Mouse (Mus musculus) ES-Bruce4 (cell line): ENCODE measurements around the gene Lclat1.

Experiments
- CTCF ChIP-seq: IDR thresholded peaks from one replicate; pipeline ENCODE4 v1.8.1; 2011; ENCODE audit warnings: low read depth, low read length
- EP300 ChIP-seq: IDR thresholded peaks from 2 replicates; pipeline ENCODE4 v1.6.1; 2011; ENCODE audit warnings: low read depth, low read length; ENCODE audit not compliant: insufficient read depth
- POLR2A ChIP-seq: IDR thresholded peaks from one replicate; pipeline ENCODE4 v1.8.1; 2011; ENCODE audit warnings: low read length; ENCODE audit not compliant: insufficient read depth

DNA sequence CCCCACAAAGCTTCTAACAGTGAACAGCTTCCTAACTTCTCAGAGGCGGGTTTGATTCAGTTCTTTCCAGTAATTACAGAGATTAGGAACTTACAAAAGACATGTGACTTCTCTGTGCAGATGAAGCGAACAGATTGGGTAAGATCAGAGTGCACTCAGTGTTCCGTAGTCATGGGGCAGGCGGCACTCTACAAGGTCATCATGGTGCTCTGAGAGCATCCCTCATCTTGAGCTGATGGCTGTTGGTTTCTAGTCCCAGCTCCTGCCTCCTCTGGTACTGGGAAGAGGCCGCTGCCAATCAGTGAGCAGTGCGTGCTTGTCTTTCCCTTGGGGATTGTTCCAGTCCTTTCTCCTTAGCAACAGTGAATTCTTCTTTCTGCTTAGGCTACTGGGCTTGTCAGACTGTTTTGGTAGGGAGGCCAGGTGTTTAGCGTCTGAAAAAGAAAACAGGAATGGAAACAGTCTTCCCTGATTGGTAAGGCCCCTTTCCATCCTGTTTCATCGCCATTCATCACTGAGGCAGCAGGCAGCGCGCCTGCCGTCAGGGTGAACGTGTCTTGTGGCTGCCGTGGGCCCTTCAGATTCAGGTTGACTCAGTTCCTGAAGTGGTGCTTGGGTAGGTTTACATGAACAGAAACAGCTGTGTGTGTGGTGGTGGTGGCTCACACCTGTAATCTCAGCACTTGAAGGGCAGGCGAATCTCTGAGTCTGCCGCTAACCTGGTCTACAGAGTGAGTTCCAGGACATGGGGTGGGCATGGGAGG, 54.8 kb downstream of the Lclat1 start:
- no peak for TF ChIP-seq EP300
- no peak for TF ChIP-seq CTCF
- no peak for TF ChIP-seq POLR2A
